Mouse (Mus musculus) kidney, adult 2 months (tissue): ENCODE results near the gene Gm28043. TPM values are rescaled to one million over a fixed set of nuclear protein-coding genes. Genes with fewer than 3 reads are reported as not detected.

Experiments
- DNase-seq: peaks from one replicate; pipeline ENCODE4 v3.0.0; 2021
- H3K27ac ChIP-seq: fragments of 200-500 bp; 2 replicates; pipeline ENCODE4 v1.5.1; 2012; ENCODE audit warnings: low read depth, low read length, control low read depth, inconsistent platforms; ENCODE audit not compliant: insufficient read depth
- H3K27me3 ChIP-seq: fragments of 200-500 bp; replicated peaks from 2 replicates; pipeline ENCODE4 v1.6.1; 2012; ENCODE audit warnings: mild to moderate bottlenecking, moderate library complexity, low read length, inconsistent platforms; ENCODE audit not compliant: control insufficient read depth, insufficient read depth
- H3K36me3 ChIP-seq: fragments of 200-500 bp; 2 replicates; pipeline ENCODE4 v1.6.1; 2012; ENCODE audit warnings: mild to moderate bottlenecking, moderate library complexity, low read length, inconsistent platforms; ENCODE audit not compliant: control insufficient read depth, insufficient read depth
- H3K4me1 ChIP-seq: fragments of 200-500 bp; 2 replicates; pipeline ENCODE4 v1.6.1; 2011; ENCODE audit warnings: low read length; ENCODE audit not compliant: control insufficient read depth, insufficient read depth
- H3K4me3 ChIP-seq: fragments of 200-500 bp; 2 replicates; pipeline ENCODE4 v1.5.1; 2011; ENCODE audit warnings: mild to moderate bottlenecking, low read depth, low read length, control low read depth; ENCODE audit not compliant: insufficient read depth
- CTCF ChIP-seq: fragments of 200-500 bp; conservative IDR thresholded peaks from 2 replicates; pipeline ENCODE4 v1.5.1; 2011; ENCODE audit warnings: low read depth, mild to moderate bottlenecking, control low read depth, low read length, moderate library complexity, mixed read lengths; ENCODE audit not compliant: insufficient read depth, insufficient read length
- POLR2A ChIP-seq: fragments of 200-500 bp; IDR thresholded peaks from one replicate; pipeline ENCODE4 v1.6.1; 2011; ENCODE audit warnings: low read depth, low read length, control low read depth
- WGBS: fragments of 180-500 bp; shearing (Covaris S2); methylation state at CpG from one replicate; pipeline ENCODE4 v1.1.7; 2018; 5-methylcytosine and 5-hydroxymethylcytosine counted together
- polyA plus RNA-seq: library from polyadenylated mRNA; depleted of rRNA; stranded (reverse); fragments of >200 nt; gene quantifications from 2 replicates; pipeline ENCODE4 v1.2.3, GENCODE M21; 2012

The Gm28043 gene
- polyA plus RNA-seq, 1 experiment = 0.63 TPM

DNA sequence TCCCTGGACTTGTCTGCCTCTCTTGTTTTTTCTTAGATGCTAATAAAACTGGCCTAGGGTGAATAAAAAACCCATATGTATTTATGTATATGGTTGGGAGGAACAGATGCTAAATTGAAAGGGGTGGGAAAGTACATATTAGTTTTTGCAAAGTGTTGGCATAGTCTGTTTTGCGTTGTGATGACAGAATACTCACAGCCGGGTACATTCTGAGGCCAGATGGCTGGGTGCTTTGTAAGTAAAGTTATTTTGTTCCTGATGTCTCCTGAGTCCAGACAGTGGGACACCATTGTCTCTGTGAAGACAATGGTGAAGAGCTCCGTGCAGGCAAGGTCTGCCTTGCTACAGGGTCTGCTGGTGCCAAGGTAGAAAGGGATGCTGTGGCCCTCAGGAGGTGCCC lies 29.9 kb upstream of the Gm28043 start:
- Histone ChIP-seq H3K27ac (no peak overlapping the region), H3K4me1 (peaks cover 6% of the 10 kb centered on the region; the same call in 1 of the 2 replicates), H3K4me3 (no peak overlapping the region), H3K27me3 (no peaks in the 10 kb centered on the region), H3K36me3 (no peaks in the 10 kb centered on the region)
- WGBS = 88% methylated on average over 3 of the region's 3 CpGs
- DNase-seq = no peak
- no peak for TF ChIP-seq CTCF
- TF ChIP-seq POLR2A = no peak

DNA sequence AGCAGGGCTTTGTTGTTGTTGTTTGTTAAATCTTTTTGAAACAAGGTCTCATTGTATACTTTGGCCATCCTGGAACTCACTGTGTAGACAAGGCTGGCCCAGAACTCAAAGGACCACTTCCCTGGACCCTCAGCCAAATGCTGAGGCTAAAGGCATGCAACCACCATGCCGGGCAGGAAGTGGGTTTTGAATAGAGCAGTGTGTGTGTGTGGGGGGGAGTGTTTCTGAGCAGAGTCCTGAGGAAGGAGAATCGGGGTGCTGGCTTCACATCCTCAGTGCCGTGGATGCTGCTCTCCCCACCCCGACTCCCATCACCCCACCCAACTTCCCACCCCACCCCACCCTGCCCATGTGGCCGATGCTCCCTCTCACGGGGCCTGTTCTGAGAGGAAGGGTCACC lies 29.2 kb upstream of the Gm28043 start:
- no peaks in the 10 kb centered on the region for H3K27me3 ChIP-seq
- no peak for TF ChIP-seq CTCF
- no peak for TF ChIP-seq POLR2A
- DNase-seq = no peak
- no peaks in the 10 kb centered on the region for H3K36me3 ChIP-seq
- H3K4me1 ChIP-seq = peaks cover under 1% of the 10 kb centered on the region; the same call in 1 of the 2 replicates
- H3K4me3 ChIP-seq = no peak overlapping the region
- H3K27ac ChIP-seq = no peak overlapping the region
- 88% methylated on average over 6 of the region's 6 CpGs for WGBS

DNA sequence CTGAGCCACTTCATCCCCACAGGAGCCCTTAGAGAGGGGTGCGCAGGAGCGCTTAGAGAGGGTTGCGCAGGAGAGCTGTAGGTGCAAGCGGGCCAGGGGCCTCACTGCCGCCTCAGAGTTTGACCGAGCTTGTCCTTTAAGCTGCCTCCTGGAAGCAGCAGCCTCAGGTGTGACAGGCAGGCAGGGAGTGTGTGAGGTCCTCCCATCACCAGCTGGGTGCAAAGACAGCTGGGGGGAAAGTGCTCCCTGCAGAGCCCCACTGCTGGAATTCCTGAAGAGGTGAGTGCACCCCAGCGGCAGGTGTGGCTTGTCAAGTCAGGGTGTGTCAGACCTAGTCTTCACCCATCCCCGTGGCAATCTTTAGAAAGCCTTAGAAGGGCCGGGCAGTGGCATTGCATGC lies 27.8 kb upstream of the Gm28043 start:
- DNase-seq = no peak
- 82% methylated on average over 9 of the region's 9 CpGs for WGBS
- Histone ChIP-seq H3K27ac (no peak overlapping the region), H3K27me3 (no peaks in the 10 kb centered on the region), H3K36me3 (no peaks in the 10 kb centered on the region), H3K4me3 (no peak overlapping the region), H3K4me1 (no peaks in the 10 kb centered on the region)
- no peak for TF ChIP-seq CTCF
- no peak for TF ChIP-seq POLR2A

DNA sequence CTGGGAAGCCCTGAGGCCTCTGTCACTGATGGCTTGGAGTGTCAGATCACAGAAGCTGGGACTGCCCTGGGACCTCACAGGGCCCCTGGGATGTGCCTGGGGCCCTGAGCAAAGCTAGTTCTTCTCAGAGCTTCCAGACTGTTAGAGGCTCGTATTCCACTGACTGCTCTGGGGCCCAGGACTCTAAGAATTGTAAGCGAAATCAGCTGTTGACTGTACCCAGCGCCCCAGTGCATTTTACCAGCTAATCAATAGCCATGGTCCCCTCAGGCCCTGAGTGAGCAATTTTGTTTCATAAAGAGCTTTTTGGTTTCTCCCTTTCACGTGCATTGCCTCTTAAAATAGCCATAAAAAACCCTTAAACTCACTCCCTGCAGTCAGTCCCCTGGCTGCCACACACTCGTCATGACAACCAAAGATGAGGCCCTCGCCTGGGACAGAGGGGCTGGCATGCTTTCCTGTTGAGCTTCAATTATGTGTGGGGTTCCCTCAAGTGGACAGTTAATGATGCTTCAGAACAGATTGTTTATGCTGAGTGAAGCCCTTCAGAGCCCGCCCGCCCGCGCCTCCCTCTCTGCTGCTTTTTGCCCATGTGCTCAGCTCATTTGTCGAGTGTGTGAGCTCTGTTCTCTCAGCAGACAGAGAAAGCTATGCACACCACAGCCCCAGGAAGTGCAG lies 25.3 kb upstream of the Gm28043 start:
- WGBS = 84% methylated on average over 11 of the region's 11 CpGs
- Histone ChIP-seq H3K27ac (no peak overlapping the region), H3K36me3 (no peaks in the 10 kb centered on the region), H3K4me1 (no peaks in the 10 kb centered on the region), H3K27me3 (no peaks in the 10 kb centered on the region), H3K4me3 (no peak overlapping the region)
- TF ChIP-seq POLR2A (no peak), CTCF (no peak)
- DNase-seq = no peak

DNA sequence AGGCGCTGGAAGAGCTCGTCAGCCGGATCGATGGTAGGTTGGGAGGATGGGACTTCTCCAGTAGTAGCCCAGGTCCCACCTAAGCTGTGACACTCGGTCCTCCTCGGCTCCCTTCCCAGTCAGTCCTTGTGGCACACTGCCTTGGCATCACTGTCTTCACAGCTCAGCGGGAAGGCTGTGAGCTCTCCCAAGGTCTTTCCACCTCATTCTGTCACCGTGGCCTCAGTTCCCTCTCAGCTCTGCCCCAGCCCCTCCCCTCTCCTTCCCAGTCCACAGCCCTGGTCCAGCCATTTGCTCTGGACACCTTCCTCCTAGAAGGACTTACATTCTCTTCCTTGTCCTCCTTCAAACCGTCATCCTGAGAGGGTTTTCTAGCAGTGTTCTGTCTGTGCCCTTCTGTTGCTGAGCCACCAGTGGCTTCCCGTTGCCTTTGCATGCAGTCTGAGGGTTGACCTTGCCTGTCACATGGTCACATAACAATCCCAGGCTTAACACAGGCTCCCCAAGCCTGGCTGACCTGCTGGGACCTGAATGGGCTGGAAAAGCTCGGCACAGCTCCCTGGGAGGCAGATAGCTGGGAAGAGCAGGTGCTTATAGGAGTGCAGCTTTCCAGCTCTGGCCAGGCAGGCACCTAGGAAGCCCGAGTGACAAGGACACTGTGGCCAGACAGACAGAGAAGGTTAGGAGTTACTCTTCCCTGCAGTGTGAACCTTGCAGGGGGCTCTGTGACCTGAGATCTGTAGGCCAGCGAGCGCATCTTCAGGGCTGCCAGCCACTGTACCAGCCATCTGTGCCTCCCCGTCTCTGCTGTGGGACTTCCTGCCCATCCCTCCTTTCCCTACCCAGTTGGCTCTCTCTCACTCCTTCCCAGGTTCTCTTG lies 18.5 kb upstream of the Gm28043 start:
- H3K4me1 ChIP-seq = no peaks in the 10 kb centered on the region
- no peaks in the 10 kb centered on the region for H3K27me3 ChIP-seq
- H3K36me3 ChIP-seq = 0 out of 2 replicates have a peak, but pooled peaks cover 1% of the 10 kb centered on the region
- H3K4me3 ChIP-seq = peak overlapping the region; percentile 30
- 72% methylated on average over 15 of the region's 15 CpGs for WGBS
- no peak for TF ChIP-seq POLR2A
- no peak for TF ChIP-seq CTCF
- DNase-seq = peak; percentile 47
- H3K27ac ChIP-seq = peak overlapping the region; percentile 71

DNA sequence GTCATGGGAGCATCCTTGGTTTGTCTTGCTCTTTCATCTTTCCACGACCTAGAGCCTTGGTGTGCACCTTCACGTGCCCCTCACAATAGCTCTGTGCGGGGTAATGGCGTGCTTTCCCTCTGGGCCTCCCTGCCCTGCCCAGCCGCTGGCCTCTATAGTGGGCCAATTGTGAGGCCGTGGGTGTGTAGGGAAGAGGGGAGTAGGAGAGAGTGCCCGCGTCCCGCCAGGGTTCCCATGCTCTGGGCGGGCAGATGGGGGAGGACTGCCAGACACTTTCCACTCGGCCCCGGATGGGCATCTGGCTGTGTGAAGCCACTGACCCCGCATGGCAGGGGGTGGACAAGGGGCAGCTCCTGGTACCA lies 17.9 kb upstream of the Gm28043 start:
- WGBS = 84% methylated on average over 13 of the region's 13 CpGs
- H3K36me3 ChIP-seq = 0 out of 2 replicates have a peak, but pooled peaks cover 1% of the 10 kb centered on the region
- DNase-seq = no peak
- H3K4me3 ChIP-seq = no peak overlapping the region
- H3K4me1 ChIP-seq = no peaks in the 10 kb centered on the region
- peak overlapping the region; percentile 52; the same call in 1 of the 2 replicates for H3K27ac ChIP-seq
- TF ChIP-seq CTCF (no peak), POLR2A (no peak)
- no peaks in the 10 kb centered on the region for H3K27me3 ChIP-seq

DNA sequence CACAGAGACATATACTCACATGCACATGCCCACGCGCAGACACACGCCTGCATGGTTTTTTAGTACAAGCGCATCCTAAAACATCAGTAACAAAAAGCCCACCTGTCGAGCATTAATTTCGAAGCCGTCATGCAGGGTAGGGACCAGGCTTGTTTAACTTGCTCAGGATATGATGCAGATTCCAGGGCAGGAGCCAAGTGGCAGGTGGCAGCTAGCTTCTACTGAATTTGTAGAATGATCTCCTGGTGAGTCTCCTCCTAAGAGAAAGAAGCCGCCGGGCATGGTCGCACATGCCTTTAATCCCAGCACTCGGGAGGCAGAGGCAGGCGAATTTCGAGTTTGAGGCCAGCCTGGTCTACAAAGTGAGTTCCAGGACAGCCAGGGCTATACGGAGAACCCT lies 15.6 kb upstream of the Gm28043 start:
- WGBS = 97% methylated on average over 14 of the region's 14 CpGs
- DNase-seq = no peak
- 0 out of 2 replicates have a peak, but pooled peaks cover 1% of the 10 kb centered on the region for H3K36me3 ChIP-seq
- H3K27me3 ChIP-seq = no peaks in the 10 kb centered on the region
- H3K27ac ChIP-seq = no peak overlapping the region
- no peaks in the 10 kb centered on the region for H3K4me1 ChIP-seq
- H3K4me3 ChIP-seq = no peak overlapping the region
- TF ChIP-seq CTCF = no peak
- no peak for TF ChIP-seq POLR2A
